Comparison of ENCODE assay signal across 8 mouse cellular contexts in genomic region chr6:115901062-115901461, GRCm38 (mm10). TPM values are rescaled to one million over a fixed set of nuclear protein-coding genes. Genes with fewer than 3 reads are reported as not detected.
DNase-seq lines count a peak whose midpoint lies in the region; ATAC-seq and TF ChIP-seq lines count a peak whose summit lies in the region.

No protein-coding gene starts in this region.

- peak; percentile 37 for ATAC-seq in inflammation-experienced regulatory T-cells, adult 6 months
- ATAC-seq in megakaryocyte-erythroid progenitor cell, adult 5-6 weeks (replicated peaks; ENCODE audit: low FRiP score, low TSS enrichment, poor library complexity, severe bottlenecking) = 0 out of 2 replicates have a peak, but pooled peaks have one; percentile 50
- ATAC-seq in erythroblast, adult 5-6 weeks (replicated peaks; ENCODE audit: low FRiP score, poor library complexity, severe bottlenecking) = no peak

- intact Hi-C loops in gastrocnemius, postnatal 14 days (cut with DNase I; ENCODE audit: low total_unique reads) = loop anchor here (5.0 kb wide), 2 partner anchors 71 to 106 kb away; no protein-coding TSS in a partner anchor
- intact Hi-C loops in left cerebral cortex, adult 2 months (cut with DNase I) = loop anchor here (1.0 to 5.0 kb wide), 3 partner anchors 96 to 226 kb away; no protein-coding TSS in a partner anchor

- no peak overlapping the region for H3K4me3 ChIP-seq in left cerebral cortex, adult 2 months

- H3K27ac ChIP-seq in left cerebral cortex, adult 2 months = peak overlapping the region; percentile 89

- DNase-seq in adrenal gland, adult (ENCODE audit: inconsistent age in 2 of 2, low spot score in 1 of 2) = peak; percentile 89 to 96
- peak; percentile 85 to 91 for DNase-seq in cerebellum, postnatal 25 days
- peak; percentile 80 for DNase-seq in gastrocnemius, postnatal 14 days
- DNase-seq in left cerebral cortex, adult 2 months (ENCODE audit: extremely low spot score in 1 of 2, low spot score in 2 of 2) = peak; percentile 75 to 82
- peak; percentile 83 for DNase-seq in right cerebral cortex, postnatal 14 days

- peak; percentile 93 for TF ChIP-seq CTCF in left cerebral cortex, adult 2 months (IDR thresholded peaks at IDR 0.05)

RNA-seq across cellular contexts. Expression of gene Rho, which starts 30.5 kb away (rescaled TPM):
- total RNA-seq in gastrocnemius, postnatal 14 days (2021) = under 1 TPM; 0.14 to 0.22 TPM
- polyA plus RNA-seq in inflammation-experienced regulatory T-cells, adult 6 months (2017; shearing (Covaris generic)) = under 1 TPM in 1 of 3 experiments, not detected in 2; 0.43 TPM
- total RNA-seq in left cerebral cortex, adult 2 months (2021) = under 1 TPM; 0.56 to 0.79 TPM
- not detected in 2 replicates for total RNA-seq in megakaryocyte-erythroid progenitor cell, adult 5-6 weeks (2014; fragmentation: Nextera tagmentation)
- total RNA-seq in megakaryocyte-erythroid progenitor cell, adult 5-6 weeks (2017) = not detected in 2 replicates
- not detected in 2 replicates for total RNA-seq in erythroblast, adult 5-6 weeks (2015; ENCODE audit: low replicate concordance)
- 0.09 TPM in 1 of 2 replicates, not detected in the other for total RNA-seq in erythroblast, adult 5-6 weeks (2017; ENCODE audit: low replicate concordance)

RNA-seq across cellular contexts. Expression of gene H1foo, which starts 43.7 kb away (rescaled TPM):
- total RNA-seq in gastrocnemius, postnatal 14 days (2021) = not detected
- polyA plus RNA-seq in inflammation-experienced regulatory T-cells, adult 6 months (2017; shearing (Covaris generic)) = not detected
- total RNA-seq in left cerebral cortex, adult 2 months (2021) = not detected
- not detected in 2 replicates for total RNA-seq in megakaryocyte-erythroid progenitor cell, adult 5-6 weeks (2014; fragmentation: Nextera tagmentation)
- not detected in 2 replicates for total RNA-seq in megakaryocyte-erythroid progenitor cell, adult 5-6 weeks (2017)
- total RNA-seq in erythroblast, adult 5-6 weeks (2015; ENCODE audit: low replicate concordance) = not detected in 2 replicates
- not detected in 2 replicates for total RNA-seq in erythroblast, adult 5-6 weeks (2017; ENCODE audit: low replicate concordance)

RNA-seq across cellular contexts. Expression of gene Ift122, which starts 47.8 kb away (rescaled TPM):
- 10 to 100 TPM; 11.0 to 19.0 TPM for total RNA-seq in gastrocnemius, postnatal 14 days (2021)
- 1 to 10 TPM; 1.3 to 2.0 (median 1.6) TPM for polyA plus RNA-seq in inflammation-experienced regulatory T-cells, adult 6 months (2017; shearing (Covaris generic))
- total RNA-seq in left cerebral cortex, adult 2 months (2021) = 10 to 100 TPM; 31.1 to 32.7 TPM
- total RNA-seq in megakaryocyte-erythroid progenitor cell, adult 5-6 weeks (2014; fragmentation: Nextera tagmentation) = 0.49 and 1.8 TPM in 2 replicates
- 2.3 and 3.7 TPM in 2 replicates for total RNA-seq in megakaryocyte-erythroid progenitor cell, adult 5-6 weeks (2017)
- total RNA-seq in erythroblast, adult 5-6 weeks (2015; ENCODE audit: low replicate concordance) = 0.42 TPM in 1 of 2 replicates, not detected in the other
- 3.7 TPM in 1 of 2 replicates, not detected in the other for total RNA-seq in erythroblast, adult 5-6 weeks (2017; ENCODE audit: low replicate concordance)

RNA-seq across cellular contexts. Expression of gene Mbd4, which starts 47.9 kb away (rescaled TPM):
- 1 to 10 TPM; 1.4 to 2.2 TPM for total RNA-seq in gastrocnemius, postnatal 14 days (2021)
- 10 to 100 TPM in 1 of 3 experiments, 1 to 10 TPM in 2; 8.6 to 12.8 (median 8.9) TPM for polyA plus RNA-seq in inflammation-experienced regulatory T-cells, adult 6 months (2017; shearing (Covaris generic))
- total RNA-seq in left cerebral cortex, adult 2 months (2021) = 1 to 10 TPM; 8.5 TPM
- total RNA-seq in megakaryocyte-erythroid progenitor cell, adult 5-6 weeks (2014; fragmentation: Nextera tagmentation) = 12.6 and 25.6 TPM in 2 replicates
- total RNA-seq in megakaryocyte-erythroid progenitor cell, adult 5-6 weeks (2017) = 18.9 and 19.9 TPM in 2 replicates
- total RNA-seq in erythroblast, adult 5-6 weeks (2015; ENCODE audit: low replicate concordance) = 1.7 and 2.7 TPM in 2 replicates
- total RNA-seq in erythroblast, adult 5-6 weeks (2017; ENCODE audit: low replicate concordance) = 9.9 and 13.4 TPM in 2 replicates
